Mouse (Mus musculus): ENCODE measurements at regions not wholly inside any gene's neighbourhood (a gene's known extent, or its start where the extent isn't known, plus 50 kb on each side); places are given as distances from the start of the nearest gene placed in this dataset.

DNA sequence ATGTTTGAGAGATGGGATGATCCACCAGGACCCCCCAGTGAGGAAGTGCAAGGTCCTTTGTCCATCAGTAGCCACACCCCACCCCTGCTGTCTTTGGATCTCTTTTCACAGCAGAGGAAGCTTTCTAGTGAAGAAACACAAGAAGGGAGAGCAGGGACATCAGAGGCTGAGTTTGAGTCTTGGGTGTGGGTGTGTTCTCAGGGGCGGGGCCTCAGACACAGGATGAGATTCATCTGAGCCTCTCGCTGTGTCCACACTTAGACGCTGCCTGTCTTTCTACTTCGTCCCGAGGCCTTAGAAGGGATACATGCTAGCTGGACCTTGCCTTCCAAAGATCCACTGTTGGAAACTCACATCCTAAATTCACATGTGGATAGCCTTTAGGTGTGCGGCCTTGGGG lies 893.5 kb upstream of the Car8 start:
- DNase-seq = no peak

DNA sequence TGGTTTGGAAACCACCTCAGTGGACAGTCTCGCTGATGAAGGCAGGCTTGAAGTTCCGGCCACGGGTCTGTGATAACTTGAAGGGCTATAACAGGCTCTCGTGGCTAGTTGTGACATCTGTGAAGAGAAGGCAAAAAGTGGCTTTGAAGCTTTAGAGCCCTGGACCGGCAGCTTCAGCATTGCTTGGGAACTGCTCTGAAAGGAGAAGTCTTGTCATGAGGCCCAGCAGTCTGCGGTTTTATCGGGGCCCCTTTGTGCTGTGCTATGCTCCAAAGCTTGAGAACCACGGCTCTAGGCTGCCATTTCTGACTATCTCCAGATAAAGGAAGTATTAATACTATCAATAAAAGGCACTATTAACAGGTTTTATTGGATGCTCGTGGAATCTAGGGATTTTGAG lies 892.8 kb upstream of the Car8 start:
- no peak for DNase-seq

DNA sequence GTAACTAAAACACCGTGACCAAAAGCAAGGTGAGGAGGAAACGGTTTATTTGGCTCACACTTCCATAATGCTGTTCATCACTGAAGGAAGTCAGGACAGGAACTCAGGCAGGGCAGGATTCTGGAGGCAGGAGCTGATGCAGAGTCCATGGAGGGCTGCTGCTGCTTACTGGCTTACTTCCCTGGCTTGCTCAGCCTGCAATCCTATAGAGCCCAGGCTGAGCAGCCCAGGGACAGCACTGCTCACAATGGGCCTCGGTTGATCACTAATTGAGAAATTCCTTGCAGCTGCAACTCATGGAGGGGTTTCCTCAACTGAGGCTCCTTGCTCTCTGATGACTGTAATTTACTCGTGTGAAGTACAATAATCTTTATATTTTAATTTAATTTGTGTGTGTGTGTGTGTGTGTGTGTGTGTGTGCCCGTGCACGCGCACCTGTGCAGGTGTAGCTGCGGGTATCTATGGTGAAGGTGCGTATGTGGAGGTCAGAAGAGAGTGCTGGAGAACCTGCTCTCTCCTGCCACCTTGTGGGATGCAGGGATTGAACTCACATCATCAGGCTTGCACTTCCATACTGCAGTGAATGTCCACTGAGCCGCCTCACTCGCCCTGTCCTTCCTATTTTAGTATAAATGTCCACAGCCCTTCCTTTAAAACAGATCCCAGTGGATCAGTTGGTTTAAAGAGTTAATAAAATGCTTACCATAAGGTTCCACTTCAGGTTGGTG lies 886.6 kb upstream of the Car8 start:
- no peak for DNase-seq

DNA sequence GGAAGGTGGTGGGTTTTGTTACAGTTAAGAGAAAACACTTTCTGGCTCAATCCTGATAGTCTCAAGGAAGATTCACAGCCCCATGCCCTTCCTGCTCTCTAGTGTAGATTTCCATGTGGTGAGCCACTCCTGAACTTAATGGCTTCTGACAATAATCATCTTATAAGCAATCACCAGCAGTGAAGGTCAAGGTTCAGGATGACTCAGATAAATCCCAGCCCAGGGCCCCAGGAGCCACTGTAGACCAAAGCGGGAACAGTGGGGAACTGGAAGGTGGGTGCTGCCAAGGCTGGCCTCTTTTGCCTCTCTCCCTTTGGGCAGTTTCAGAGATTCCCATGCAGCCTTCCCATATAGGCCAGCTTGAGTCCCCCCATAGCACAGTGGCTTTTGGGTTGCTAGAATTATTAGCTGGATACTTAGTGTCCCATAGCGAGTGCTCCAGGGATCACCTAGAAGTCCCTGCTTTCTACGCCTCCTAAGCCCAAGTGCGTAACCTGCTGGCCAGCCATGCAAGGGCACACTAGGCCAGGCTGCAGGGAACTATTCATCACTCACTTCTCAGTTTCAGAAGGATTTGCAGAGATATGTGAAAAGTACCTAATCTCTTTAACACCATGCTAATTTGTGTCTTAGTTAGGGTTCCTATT lies 885.9 kb upstream of the Car8 start:
- no peak for DNase-seq

- no peak for DNase-seq
These were observed 885.3 kb upstream of the Car8 start for GRCm38 (mm10) chr4:9124109-9124508.

DNA sequence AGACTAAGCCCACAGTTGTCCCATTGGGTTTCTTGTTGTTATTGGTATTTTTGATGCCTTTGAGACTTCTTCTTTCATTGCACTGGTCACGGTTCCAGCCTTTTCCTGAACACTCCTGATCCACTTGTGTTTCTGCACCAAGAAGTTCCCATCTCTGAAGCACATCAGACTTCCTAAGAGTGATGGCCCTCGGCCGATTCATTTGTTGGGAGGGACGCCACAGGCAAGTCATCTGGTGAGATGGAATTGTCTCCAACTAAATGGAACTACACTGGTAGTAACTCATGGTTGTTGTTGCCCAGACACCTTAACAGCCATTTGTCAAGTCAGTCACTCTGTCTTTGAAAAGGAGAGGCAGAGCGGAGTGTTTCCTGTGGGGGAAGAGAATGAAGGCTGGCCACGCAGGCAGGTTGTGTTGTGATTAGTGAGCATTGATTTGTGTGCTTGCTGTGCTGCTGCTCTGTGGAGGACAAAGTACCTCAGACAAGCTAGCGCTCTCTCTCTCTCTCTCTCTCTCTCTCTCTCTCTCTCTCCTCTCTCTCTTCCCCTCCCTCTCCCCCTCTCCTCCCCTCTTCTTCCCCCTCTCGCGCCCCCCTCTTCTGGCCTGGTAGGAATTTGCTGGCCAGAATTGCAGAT lies 884.7 kb upstream of the Car8 start:
- DNase-seq = no peak

DNA sequence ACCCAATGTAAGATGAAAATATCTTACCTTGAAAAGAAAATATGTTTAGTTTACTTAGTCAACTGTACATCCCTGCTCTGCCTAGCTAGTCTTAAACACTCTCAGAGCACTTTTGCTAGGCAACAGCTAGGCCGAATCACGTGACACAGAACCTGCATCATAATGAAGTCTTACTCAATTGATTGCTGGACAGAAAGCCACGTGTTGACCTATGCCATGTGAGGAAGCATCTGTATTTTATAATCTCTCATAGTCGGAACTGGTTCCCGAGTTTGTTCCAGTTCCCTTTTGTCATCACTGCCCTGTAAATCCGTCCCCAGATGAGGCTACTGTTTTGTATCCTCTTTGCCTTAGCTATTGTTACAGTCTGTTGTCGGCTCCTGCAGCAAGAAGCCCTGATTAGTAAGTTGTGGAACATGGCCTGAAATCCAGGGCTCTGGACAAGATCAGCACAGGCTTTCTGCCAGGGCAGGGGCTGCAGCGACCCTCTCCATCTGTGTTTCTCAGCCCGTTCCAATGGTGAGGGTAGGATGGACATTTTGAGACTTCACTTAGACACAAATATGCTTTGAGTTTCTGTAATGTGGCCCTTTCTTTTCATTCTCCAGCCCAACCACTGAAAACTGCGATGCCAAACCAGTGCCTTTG lies 883.9 kb upstream of the Car8 start:
- no peak for DNase-seq

DNA sequence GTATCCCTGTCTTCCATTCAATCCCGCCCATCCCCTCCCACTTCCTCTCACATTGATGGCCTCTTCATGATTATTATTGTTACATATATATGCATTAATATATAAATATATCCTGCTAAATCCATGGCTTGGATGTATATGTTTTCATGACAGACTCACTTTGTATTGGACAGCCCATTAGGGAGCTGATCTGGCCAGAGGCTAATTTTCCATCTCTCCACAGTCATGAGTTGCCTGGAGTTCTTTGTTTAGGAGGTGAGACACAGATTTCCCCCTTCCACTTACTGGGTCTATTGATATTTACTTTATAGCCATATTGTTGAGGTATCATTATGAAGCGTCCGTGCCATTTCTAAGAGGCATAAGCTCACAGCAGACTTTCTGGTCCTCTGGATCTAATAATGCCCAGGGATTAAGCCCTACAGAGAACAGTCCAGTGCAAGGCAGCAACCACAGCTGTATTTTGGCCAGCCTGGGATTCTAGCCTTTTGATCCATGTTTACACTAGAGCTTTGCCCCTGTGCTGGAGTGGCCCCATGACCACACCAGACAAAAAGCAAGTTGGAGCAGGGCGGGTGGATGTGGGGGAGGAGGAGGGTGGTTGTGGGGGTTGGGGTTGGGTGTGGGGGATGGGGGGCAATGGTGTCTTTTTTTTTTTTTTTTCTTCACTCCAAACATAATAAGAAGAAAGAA lies 878.3 kb upstream of the Car8 start:
- no peak for DNase-seq

DNA sequence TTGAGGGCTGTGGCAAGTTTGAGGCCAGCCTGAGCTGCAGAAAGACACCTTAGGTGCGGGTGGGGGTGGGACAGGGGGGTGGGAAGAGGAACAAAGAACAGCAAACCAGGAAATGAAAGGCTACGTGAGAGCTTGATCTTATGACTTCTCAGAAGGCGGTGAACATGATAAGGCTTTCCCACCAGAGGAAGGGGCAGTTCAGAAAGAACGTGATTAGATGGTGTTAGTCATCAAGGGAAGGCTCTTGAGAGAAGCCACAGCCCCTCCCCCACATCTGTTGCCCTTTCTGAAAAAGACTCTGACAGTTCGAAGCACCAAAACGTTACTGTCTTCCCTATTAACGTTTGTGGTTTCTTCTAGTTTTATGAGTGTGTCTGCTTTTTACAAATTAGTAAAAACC lies 877.0 kb upstream of the Car8 start:
- DNase-seq = no peak

- DNase-seq = no peak
These were observed 875.1 kb upstream of the Car8 start for GRCm38 (mm10) chr4:9113982-9114381.

GRCm38 (mm10) chr4:9110355-9110754 lies 871.5 kb upstream of the Car8 start:
- DNase-seq = peak; percentile 62

- no peak for DNase-seq
These were observed 868.5 kb upstream of the Car8 start for GRCm38 (mm10) chr4:9107295-9107694.

DNA sequence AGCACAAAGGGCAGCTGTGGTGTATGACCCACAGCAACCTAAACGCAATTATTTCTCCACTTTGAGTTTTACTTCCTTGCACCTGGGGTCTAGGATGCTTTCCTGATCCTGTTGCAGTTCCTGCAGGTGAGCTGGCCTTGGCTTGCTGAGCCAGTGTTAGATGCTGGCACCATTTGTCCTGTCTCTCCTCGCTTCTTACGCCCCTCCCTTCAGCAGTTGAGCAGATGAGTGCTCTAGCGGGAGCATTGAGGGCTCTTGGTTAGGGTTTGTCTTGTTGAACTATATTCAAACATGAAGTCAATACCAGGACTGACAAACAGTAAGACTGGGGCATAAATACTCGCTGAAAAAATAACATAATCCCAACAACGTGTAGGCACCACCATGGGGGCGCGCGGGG lies 867.9 kb upstream of the Car8 start:
- DNase-seq = no peak

DNA sequence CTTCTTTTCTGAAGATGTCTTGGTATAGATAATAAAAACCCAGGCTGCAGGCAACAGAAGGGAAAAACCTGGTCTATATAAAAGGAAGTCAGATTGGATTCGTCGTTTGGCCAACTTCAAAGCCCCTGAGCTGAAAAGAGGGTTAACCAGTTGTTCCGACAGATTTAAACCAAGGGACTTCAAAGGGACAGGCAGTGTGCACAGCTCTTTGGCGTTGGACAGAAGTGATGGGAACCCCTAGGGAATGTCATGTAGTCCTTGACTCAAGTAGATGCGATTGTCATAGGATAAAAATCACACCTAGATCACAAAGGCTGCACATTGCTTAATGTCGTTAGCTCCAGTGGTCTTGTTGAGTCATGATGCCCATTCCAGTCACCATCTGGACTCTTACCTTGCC lies 865.8 kb upstream of the Car8 start:
- no peak for DNase-seq

- DNase-seq = no peak
These were observed 865.1 kb upstream of the Car8 start for GRCm38 (mm10) chr4:9103958-9104357.

DNA sequence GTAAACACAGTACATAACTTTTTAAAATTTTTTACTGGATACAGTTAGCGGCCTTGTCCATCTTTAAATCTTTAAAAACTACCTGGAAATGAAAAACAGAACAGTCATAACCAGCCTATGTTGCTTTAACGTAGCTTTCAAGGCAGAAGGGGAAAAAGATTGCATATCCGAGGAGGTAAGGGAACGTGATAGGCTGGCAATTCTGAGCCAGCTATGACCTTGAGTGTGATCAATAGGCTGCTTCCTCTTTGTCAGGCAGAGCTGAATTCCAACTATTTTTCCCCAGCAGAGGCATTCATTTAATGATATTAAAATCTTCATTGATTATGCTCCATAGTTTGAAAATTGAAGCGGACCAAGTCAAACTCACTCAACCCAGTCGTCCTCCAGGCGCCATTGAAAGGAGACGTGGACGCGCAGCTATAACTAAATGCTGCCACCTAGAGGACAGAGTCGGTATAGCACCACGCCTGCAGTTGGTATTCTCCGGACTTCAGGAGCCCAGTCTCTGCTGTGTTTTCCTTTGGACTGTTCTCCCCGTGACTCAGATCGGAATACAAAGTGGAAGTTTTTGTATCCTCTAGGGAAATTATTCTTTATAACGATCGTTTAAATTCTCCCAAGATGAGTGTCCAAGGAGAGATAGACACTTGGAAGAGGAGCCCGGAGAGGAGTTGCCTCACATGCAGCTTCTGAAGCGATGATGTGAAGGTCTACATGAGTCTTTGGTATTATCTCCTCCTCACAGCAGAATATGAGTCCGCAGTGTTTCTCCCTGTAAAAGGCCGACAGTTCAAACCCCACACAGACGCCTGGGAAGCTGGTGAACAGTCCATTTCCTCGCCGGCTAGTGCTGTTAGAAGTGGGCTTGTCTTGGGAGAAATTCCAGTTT lies 858.2 kb upstream of the Car8 start:
- DNase-seq = peak; percentile 95

DNA sequence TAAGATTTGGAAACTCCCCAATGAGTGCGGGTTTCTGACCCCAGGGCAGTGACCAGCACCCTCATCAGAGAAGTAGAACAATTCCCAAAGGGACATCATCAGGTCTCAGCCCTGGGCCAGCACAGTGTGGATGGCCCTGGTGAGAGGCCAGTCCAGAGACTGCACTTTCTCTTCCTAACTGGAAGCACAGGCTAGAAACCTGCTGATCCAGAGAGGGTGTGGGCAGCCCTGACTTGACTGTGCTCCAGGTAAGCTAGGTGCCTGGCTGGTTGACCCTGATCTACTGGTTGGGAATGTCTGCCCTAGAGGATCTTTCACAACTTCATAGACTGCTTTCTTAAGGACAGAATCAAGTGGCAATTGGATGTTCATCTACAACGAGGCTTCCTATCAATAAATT lies 857.4 kb upstream of the Car8 start:
- DNase-seq = no peak

DNA sequence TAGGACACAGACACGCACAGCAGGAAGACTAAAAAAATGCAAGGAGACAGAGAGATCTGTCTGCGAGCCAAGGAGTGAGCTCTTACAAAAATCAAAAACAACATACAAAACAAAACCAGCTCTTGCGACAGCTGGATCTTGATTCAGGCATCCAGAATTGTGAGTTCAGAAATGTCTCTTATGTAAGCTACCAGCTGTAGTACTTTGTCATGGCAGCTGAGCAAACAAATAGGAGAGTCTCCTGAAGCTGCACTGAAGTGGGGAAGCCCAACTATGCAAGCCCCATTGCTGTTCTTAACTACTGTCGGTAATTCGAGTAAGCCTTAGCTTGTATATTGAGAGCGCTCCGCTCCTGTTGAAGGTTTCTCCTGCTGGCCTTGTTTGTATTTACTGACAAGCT lies 856.8 kb upstream of the Car8 start:
- DNase-seq = no peak

DNA sequence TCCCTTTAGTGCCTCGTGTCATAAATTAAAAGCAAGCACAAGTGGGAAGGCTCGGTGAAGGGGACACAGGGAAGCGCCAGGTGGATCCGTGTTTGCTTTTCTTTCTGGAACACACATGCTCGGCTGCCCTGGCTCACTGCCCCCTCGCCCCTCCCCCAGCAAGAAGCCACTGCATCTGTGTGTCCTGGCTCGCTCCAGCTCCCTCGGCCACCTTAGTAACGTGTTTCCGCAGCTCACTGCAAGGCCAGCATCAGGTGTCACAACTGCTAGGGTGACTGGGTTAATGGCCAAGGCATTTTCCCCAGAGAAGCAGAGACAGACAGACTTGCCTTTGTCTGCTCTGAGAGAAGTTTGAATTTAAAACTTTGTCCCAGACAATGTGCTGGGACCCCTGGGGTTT lies 855.7 kb upstream of the Car8 start:
- no peak for DNase-seq

- DNase-seq = no peak
These were observed 855.2 kb upstream of the Car8 start for GRCm38 (mm10) chr4:9094076-9094475.

GRCm38 (mm10) chr4:9083526-9083925 lies 844.7 kb upstream of the Car8 start:
- no peak for DNase-seq
